Mouse (Mus musculus): ENCODE data around the gene Gm9944. TPM values are rescaled to one million over a fixed set of nuclear protein-coding genes. Genes with fewer than 3 reads are reported as not detected.

The Gm9944 gene
- total RNA-seq (2018; cell fraction: chromatin; rRNA removed): not detected
- total RNA-seq (2018; cell fraction: cytosol; rRNA removed): not detected
- total RNA-seq (2018; cell fraction: nucleus; rRNA removed): not detected
- polyA plus RNA-seq (2018): not detected in 3 replicates

- Histone ChIP-seq H3K4me3 (ENCODE audit: inconsistent target) (no peak within 1 kb of the TSS), H3K36me3 (ENCODE audit: inconsistent target) (no peaks in the 10 kb centered on the region), H3K79me2 (ENCODE audit: inconsistent target) (no peaks in the 10 kb centered on the region), H3K27ac (no peak within 1 kb of the TSS)
- 88% methylated on average over 2 of the region's 2 CpGs for WGBS (ENCODE audit: missing documents)
Observed at GRCm38 (mm10) chr4:144453217-144453616, at the start of gene Gm9944. Gene Gm9944, minus strand, starts transcription at chr4:144453317.

- no peak overlapping the region for H3K27ac ChIP-seq
- no peak overlapping the region for H3K4me3 ChIP-seq (ENCODE audit: inconsistent target)
- H3K79me2 ChIP-seq (ENCODE audit: inconsistent target): no peaks in the 10 kb centered on the region
- H3K36me3 ChIP-seq (ENCODE audit: inconsistent target): no peaks in the 10 kb centered on the region
Observed at GRCm38 (mm10) chr4:144493331-144493730, 40.2 kb upstream of the Gm9944 start.

GRCm38 (mm10) chr4:144468091-144468490 lies 15.0 kb upstream of the Gm9944 start:
- no peak overlapping the region for H3K4me3 ChIP-seq (ENCODE audit: inconsistent target)
- 71% methylated on average over 1 of the region's 1 CpGs for WGBS (ENCODE audit: missing documents)
- H3K36me3 ChIP-seq (ENCODE audit: inconsistent target): no peaks in the 10 kb centered on the region
- no peak overlapping the region for H3K27ac ChIP-seq
- H3K79me2 ChIP-seq (ENCODE audit: inconsistent target): no peaks in the 10 kb centered on the region

- no peak overlapping the region for H3K27ac ChIP-seq
- H3K79me2 ChIP-seq (ENCODE audit: inconsistent target): no peaks in the 10 kb centered on the region
- WGBS (ENCODE audit: missing documents): 81% methylated on average over 2 of the region's 2 CpGs
- no peaks in the 10 kb centered on the region for H3K36me3 ChIP-seq (ENCODE audit: inconsistent target)
- no peak overlapping the region for H3K4me3 ChIP-seq (ENCODE audit: inconsistent target)
Observed at GRCm38 (mm10) chr4:144465206-144465605, 12.1 kb upstream of the Gm9944 start.

GRCm38 (mm10) chr4:144463656-144464055 lies 10.5 kb upstream of the Gm9944 start, which contains the start of gene Aadacl3:
Gene Aadacl3, minus strand, starts transcription at chr4:144463756.
- Histone ChIP-seq H3K27ac (no peak within 1 kb of the TSS), H3K4me3 (ENCODE audit: inconsistent target) (no peak within 1 kb of the TSS), H3K36me3 (ENCODE audit: inconsistent target) (no peaks in the 10 kb centered on the region), H3K79me2 (ENCODE audit: inconsistent target) (no peaks in the 10 kb centered on the region)
- WGBS (ENCODE audit: missing documents): 93% methylated on average over 3 of the region's 3 CpGs

- no peak overlapping the region for H3K27ac ChIP-seq
- no peaks in the 10 kb centered on the region for H3K36me3 ChIP-seq (ENCODE audit: inconsistent target)
- H3K4me3 ChIP-seq (ENCODE audit: inconsistent target): no peak overlapping the region
- WGBS (ENCODE audit: missing documents): 27% methylated on average over 2 of the region's 2 CpGs
- no peaks in the 10 kb centered on the region for H3K79me2 ChIP-seq (ENCODE audit: inconsistent target)
Observed at GRCm38 (mm10) chr4:144448546-144448945, 4.6 kb downstream of the Gm9944 start.

GRCm38 (mm10) chr4:144441582-144441981 lies 11.5 kb downstream of the Gm9944 start:
- no peak overlapping the region for H3K4me3 ChIP-seq (ENCODE audit: inconsistent target)
- no peaks in the 10 kb centered on the region for H3K36me3 ChIP-seq (ENCODE audit: inconsistent target)
- no peaks in the 10 kb centered on the region for H3K79me2 ChIP-seq (ENCODE audit: inconsistent target)
- no peak overlapping the region for H3K27ac ChIP-seq
- 60% methylated on average over 1 of the region's 1 CpGs for WGBS (ENCODE audit: missing documents)

GRCm38 (mm10) chr4:144441095-144441494 lies 12.0 kb downstream of the Gm9944 start:
- Histone ChIP-seq H3K4me3 (ENCODE audit: inconsistent target) (no peak overlapping the region), H3K27ac (no peak overlapping the region), H3K79me2 (ENCODE audit: inconsistent target) (no peaks in the 10 kb centered on the region), H3K36me3 (ENCODE audit: inconsistent target) (no peaks in the 10 kb centered on the region)
- 97% methylated on average over 2 of the region's 4 CpGs for WGBS (ENCODE audit: missing documents)

GRCm38 (mm10) chr4:144438672-144439071 lies 14.4 kb downstream of the Gm9944 start, which contains the start of gene 1700012P22Rik:
Gene 1700012P22Rik, minus strand, starts transcription at chr4:144438772.
- H3K36me3 ChIP-seq (ENCODE audit: inconsistent target): no peaks in the 10 kb centered on the region
- H3K4me3 ChIP-seq (ENCODE audit: inconsistent target): no peak within 1 kb of the TSS
- H3K79me2 ChIP-seq (ENCODE audit: inconsistent target): no peaks in the 10 kb centered on the region
- H3K27ac ChIP-seq: no peak within 1 kb of the TSS

- no peak overlapping the region for H3K27ac ChIP-seq
- H3K4me3 ChIP-seq (ENCODE audit: inconsistent target): no peak overlapping the region
- no peaks in the 10 kb centered on the region for H3K36me3 ChIP-seq (ENCODE audit: inconsistent target)
- H3K79me2 ChIP-seq (ENCODE audit: inconsistent target): no peaks in the 10 kb centered on the region
- 66% methylated on average over 5 of the region's 5 CpGs for WGBS (ENCODE audit: missing documents)
Observed at GRCm38 (mm10) chr4:144433216-144433615, 19.9 kb downstream of the Gm9944 start.

- no peaks in the 10 kb centered on the region for H3K79me2 ChIP-seq (ENCODE audit: inconsistent target)
- WGBS (ENCODE audit: missing documents): 80% methylated on average over 2 of the region's 2 CpGs
- H3K4me3 ChIP-seq (ENCODE audit: inconsistent target): no peak overlapping the region
- H3K27ac ChIP-seq: no peak overlapping the region
- H3K36me3 ChIP-seq (ENCODE audit: inconsistent target): no peaks in the 10 kb centered on the region
Observed at GRCm38 (mm10) chr4:144430723-144431122, 22.4 kb downstream of the Gm9944 start.

- Histone ChIP-seq H3K4me3 (ENCODE audit: inconsistent target) (no peak overlapping the region), H3K79me2 (ENCODE audit: inconsistent target) (no peaks in the 10 kb centered on the region), H3K36me3 (ENCODE audit: inconsistent target) (no peaks in the 10 kb centered on the region), H3K27ac (no peak overlapping the region)
- 29% methylated on average over 3 of the region's 3 CpGs for WGBS (ENCODE audit: missing documents)
Observed at GRCm38 (mm10) chr4:144428868-144429267, 24.2 kb downstream of the Gm9944 start.

- Histone ChIP-seq H3K79me2 (ENCODE audit: inconsistent target) (no peaks in the 10 kb centered on the region), H3K36me3 (ENCODE audit: inconsistent target) (no peaks in the 10 kb centered on the region), H3K27ac (no peak overlapping the region), H3K4me3 (ENCODE audit: inconsistent target) (no peak overlapping the region)
- WGBS (ENCODE audit: missing documents): 64% methylated on average over 5 of the region's 5 CpGs
Observed at GRCm38 (mm10) chr4:144424590-144424989, 28.5 kb downstream of the Gm9944 start.

GRCm38 (mm10) chr4:144420644-144421043 lies 32.5 kb downstream of the Gm9944 start:
- no peaks in the 10 kb centered on the region for H3K79me2 ChIP-seq (ENCODE audit: inconsistent target)
- no peaks in the 10 kb centered on the region for H3K36me3 ChIP-seq (ENCODE audit: inconsistent target)
- no peak overlapping the region for H3K4me3 ChIP-seq (ENCODE audit: inconsistent target)
- H3K27ac ChIP-seq: no peak overlapping the region

GRCm38 (mm10) chr4:144408290-144408689 lies 44.8 kb downstream of the Gm9944 start, which contains the start of gene Pramef12:
Gene Pramef12, minus strand, starts transcription at chr4:144408464.
- H3K79me2 ChIP-seq (ENCODE audit: inconsistent target): no peaks in the 10 kb centered on the region
- no peak within 1 kb of the TSS for H3K4me3 ChIP-seq (ENCODE audit: inconsistent target)
- no peaks in the 10 kb centered on the region for H3K36me3 ChIP-seq (ENCODE audit: inconsistent target)
- H3K27ac ChIP-seq: no peak within 1 kb of the TSS
- 90% methylated on average over 9 of the region's 9 CpGs for WGBS (ENCODE audit: missing documents)

GRCm38 (mm10) chr4:144406261-144406660 lies 46.9 kb downstream of the Gm9944 start:
- H3K4me3 ChIP-seq (ENCODE audit: inconsistent target): no peak overlapping the region
- H3K36me3 ChIP-seq (ENCODE audit: inconsistent target): no peaks in the 10 kb centered on the region
- 81% methylated on average over 3 of the region's 3 CpGs for WGBS (ENCODE audit: missing documents)
- H3K79me2 ChIP-seq (ENCODE audit: inconsistent target): no peaks in the 10 kb centered on the region
- no peak overlapping the region for H3K27ac ChIP-seq
